Comparison of ENCODE assay signal across 18 mouse cellular contexts in genomic region chr8:36309326-36309725, GRCm38 (mm10).
DNase-seq lines count a peak whose midpoint lies in the region; ATAC-seq and TF ChIP-seq lines count a peak whose summit lies in the region.
"Had no signal": no experiment of that assay in that cellular context is flagged by ENCODE, and none has a peak within 500 bp of the region (broad histone marks: within the 10 kb centered on the region; RNA-seq: fewer than 3 reads in every experiment).

No protein-coding gene starts in this region.

- no peak for DNase-seq in heart, postnatal 4 days
- DNase-seq in heart, postnatal 0 days (ENCODE audit: low spot score): no peak
- no peak for DNase-seq in heart, adult 11 months
- peak; percentile 39 for DNase-seq in stomach, postnatal 0 days (ENCODE audit: low spot score)
- DNase-seq: adrenal gland, adult 8-10 months; adrenal gland, postnatal 36 days; B cell, adult 2 months had no signal

- no peak for ATAC-seq in heart, embryonic 15.5 days (replicated peaks; ENCODE audit: insufficient number of reproducible peaks, insufficient read depth, low FRiP score, low read depth)
- ATAC-seq in heart, postnatal 0 days (ENCODE audit: insufficient read depth, low read depth): no peak
- peak; percentile 83 for ATAC-seq in stomach, postnatal 0 days (ENCODE audit: low FRiP score, low TSS enrichment)
- ATAC-seq in megakaryocyte, adult 5-6 weeks (ENCODE audit: poor library complexity, severe bottlenecking): no peak
- ATAC-seq: activated CD4-positive, CD25-positive, alpha-beta regulatory T cell, adult 4 months; CD4-positive, CD25-positive, alpha-beta regulatory T cell, adult 4 months; Patski had no signal

- no peaks in the 10 kb centered on the region for H3K27me3 ChIP-seq in heart, embryonic 15.5 days
- H3K27me3 ChIP-seq in heart, postnatal 0 days (ENCODE audit: control insufficient read depth, insufficient read depth, low read length): no peaks in the 10 kb centered on the region
- H3K27me3 ChIP-seq in stomach, postnatal 0 days (ENCODE audit: control insufficient read depth, insufficient read depth, low read length): no peaks in the 10 kb centered on the region
- H3K27me3 ChIP-seq: CH12.LX; embryonic facial prominence, embryonic 12.5 days; forebrain, embryonic 13.5 days; forebrain, embryonic 15.5 days; Patski had no signal

- no peaks in the 10 kb centered on the region for H3K9me3 ChIP-seq in heart, embryonic 15.5 days (replicated peaks)
- no peaks in the 10 kb centered on the region for H3K9me3 ChIP-seq in heart, postnatal 0 days (replicated peaks; ENCODE audit: control insufficient read depth, low read length)
- H3K9me3 ChIP-seq in stomach, postnatal 0 days (ENCODE audit: control insufficient read depth, low read length): no peaks in the 10 kb centered on the region
- H3K9me3 ChIP-seq: embryonic facial prominence, embryonic 10.5 days; embryonic facial prominence, embryonic 12.5 days; forebrain, embryonic 13.5 days; forebrain, embryonic 15.5 days; G1E had no signal

- TF ChIP-seq EP300 in heart, postnatal 0 days (IDR thresholded peaks at IDR 0.05; ENCODE audit: low read depth): no peak
- TF ChIP-seq EP300 in stomach, postnatal 0 days (optimal IDR thresholded peaks at IDR 0.05): no peak

- no peak overlapping the region for H3K4me3 ChIP-seq in heart, embryonic 15.5 days
- no peak overlapping the region for H3K4me3 ChIP-seq in heart, postnatal 0 days (ENCODE audit: low read depth, low read length)
- no peak overlapping the region for H3K4me3 ChIP-seq in stomach, postnatal 0 days (ENCODE audit: low read depth, low read length)
- H3K4me3 ChIP-seq: embryonic facial prominence, embryonic 10.5 days; embryonic facial prominence, embryonic 12.5 days; forebrain, embryonic 13.5 days; forebrain, embryonic 15.5 days had no signal

- TF ChIP-seq CTCF in heart, postnatal 0 days (IDR thresholded peaks at IDR 0.05; ENCODE audit: low read depth): no peak
- TF ChIP-seq CTCF in stomach, postnatal 0 days (IDR thresholded peaks at IDR 0.05; ENCODE audit: low read depth): no peak

- no peak overlapping the region for H3K9ac ChIP-seq in heart, embryonic 15.5 days
- H3K9ac ChIP-seq in heart, postnatal 0 days (replicated peaks; ENCODE audit: low read depth, low read length): no peak overlapping the region
- no peak overlapping the region for H3K9ac ChIP-seq in stomach, postnatal 0 days (ENCODE audit: low read length)
- H3K9ac ChIP-seq: embryonic facial prominence, embryonic 12.5 days; forebrain, embryonic 13.5 days; forebrain, embryonic 15.5 days had no signal

- 80% methylated on average over 6 of the region's 6 CpGs for WGBS in heart, embryonic 15.5 days
- WGBS in heart, postnatal 0 days: 82% methylated on average over 6 of the region's 6 CpGs
- WGBS in stomach, postnatal 0 days: 77% methylated on average over 6 of the region's 6 CpGs

- H3K4me1 ChIP-seq in heart, embryonic 15.5 days (replicated peaks): peaks cover 14% of the 10 kb centered on the region
- peaks cover 13% of the 10 kb centered on the region for H3K4me1 ChIP-seq in heart, postnatal 0 days (ENCODE audit: control insufficient read depth, insufficient read depth)
- H3K4me1 ChIP-seq in stomach, postnatal 0 days (replicated peaks; ENCODE audit: control insufficient read depth, insufficient read depth): no peaks in the 10 kb centered on the region
- H3K4me1 ChIP-seq: embryonic facial prominence, embryonic 10.5 days; embryonic facial prominence, embryonic 12.5 days had no signal

- H3K36me3 ChIP-seq in heart, embryonic 15.5 days: no peaks in the 10 kb centered on the region
- H3K36me3 ChIP-seq in heart, postnatal 0 days (replicated peaks; ENCODE audit: control insufficient read depth, insufficient read depth, low read length): no peaks in the 10 kb centered on the region
- no peaks in the 10 kb centered on the region for H3K36me3 ChIP-seq in stomach, postnatal 0 days (ENCODE audit: control insufficient read depth, insufficient read depth, low read length)
- H3K36me3 ChIP-seq: embryonic facial prominence, embryonic 10.5 days; embryonic facial prominence, embryonic 12.5 days; forebrain, embryonic 15.5 days; G1E had no signal

- H3K27ac ChIP-seq in heart, embryonic 15.5 days: 0 out of 2 replicates have a peak overlapping the region, but pooled peaks have one; percentile 77
- 0 out of 2 replicates have a peak overlapping the region, but pooled peaks have one; percentile 79 for H3K27ac ChIP-seq in heart, postnatal 0 days (ENCODE audit: low read depth)
- H3K27ac ChIP-seq in stomach, postnatal 0 days (replicated peaks): no peak overlapping the region
- H3K27ac ChIP-seq: embryonic facial prominence, embryonic 10.5 days; embryonic facial prominence, embryonic 12.5 days; forebrain, embryonic 13.5 days had no signal

- H3K4me2 ChIP-seq in heart, embryonic 15.5 days: no peak overlapping the region
- H3K4me2 ChIP-seq in heart, postnatal 0 days (ENCODE audit: low read depth, low read length): no peak overlapping the region
- H3K4me2 ChIP-seq in stomach, postnatal 0 days (replicated peaks; ENCODE audit: low read depth): no peak overlapping the region
- H3K4me2 ChIP-seq: embryonic facial prominence, embryonic 12.5 days; forebrain, embryonic 13.5 days; forebrain, embryonic 15.5 days had no signal
